In the genomic region with DNA sequence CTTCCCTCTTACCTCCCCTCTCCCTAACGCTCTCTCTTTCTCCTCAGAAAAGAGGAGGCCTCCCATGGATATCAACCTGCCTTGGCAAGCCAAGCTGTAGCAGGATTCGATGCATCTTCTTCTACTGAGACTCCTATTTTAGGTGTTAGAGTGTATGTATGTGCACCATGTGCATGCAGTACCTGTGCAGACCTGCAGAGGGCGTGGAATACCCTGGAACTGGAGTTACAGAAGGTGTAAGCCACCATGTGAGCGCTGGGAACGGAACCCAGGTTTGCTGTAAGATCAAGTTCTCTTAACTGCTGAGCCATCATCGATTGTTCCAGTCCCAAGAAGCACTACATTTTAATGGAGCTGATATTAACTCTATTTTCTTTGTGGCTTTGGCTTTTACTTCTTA, we compare ENCODE assay signal across 18 mouse cellular contexts.
DNase-seq lines count a peak whose midpoint lies in the region; ATAC-seq and TF ChIP-seq lines count a peak whose summit lies in the region.
"Had no signal": no experiment of that assay in that cellular context is flagged by ENCODE, and none has a peak within 500 bp of the region (broad histone marks: within the 10 kb centered on the region; RNA-seq: fewer than 3 reads in every experiment).

No protein-coding gene starts in this region.

- peak; percentile 18; the same call in 1 of the 2 replicates for TF ChIP-seq CTCF in kidney, postnatal 0 days (IDR thresholded peaks at IDR 0.05; ENCODE audit: low read depth)
- peak; percentile 45 for TF ChIP-seq CTCF in lung, postnatal 0 days (IDR thresholded peaks at IDR 0.05)
- peak; percentile 47 for TF ChIP-seq CTCF in stomach, postnatal 0 days (IDR thresholded peaks at IDR 0.05; ENCODE audit: low read depth)

- no peaks in the 10 kb centered on the region for H3K9me3 ChIP-seq in kidney, postnatal 0 days (replicated peaks; ENCODE audit: low read length)
- H3K9me3 ChIP-seq in lung, postnatal 0 days (ENCODE audit: low read length), result 0 out of 2 replicates have a peak, but pooled peaks cover 3% of the 10 kb centered on the region
- H3K9me3 ChIP-seq in stomach, postnatal 0 days (ENCODE audit: control insufficient read depth, low read length), result no peaks in the 10 kb centered on the region
- H3K9me3 ChIP-seq: forebrain, embryonic 12.5 days; hindbrain, embryonic 15.5 days; midbrain, embryonic 12.5 days had no signal

- H3K4me2 ChIP-seq in kidney, postnatal 0 days (ENCODE audit: low read length), result no peak overlapping the region
- H3K4me2 ChIP-seq in lung, postnatal 0 days (replicated peaks; ENCODE audit: low read depth, low read length), result no peak overlapping the region
- H3K4me2 ChIP-seq in stomach, postnatal 0 days (replicated peaks; ENCODE audit: low read depth), result no peak overlapping the region
- H3K4me2 ChIP-seq: embryonic facial prominence, embryonic 15.5 days; forebrain, embryonic 12.5 days; hindbrain, embryonic 15.5 days; midbrain, embryonic 12.5 days had no signal

- H3K27me3 ChIP-seq in kidney, postnatal 0 days (ENCODE audit: insufficient read depth, low read length), result no peaks in the 10 kb centered on the region
- H3K27me3 ChIP-seq in lung, postnatal 0 days (replicated peaks; ENCODE audit: insufficient read depth, low read length), result no peaks in the 10 kb centered on the region
- H3K27me3 ChIP-seq in stomach, postnatal 0 days (ENCODE audit: control insufficient read depth, insufficient read depth, low read length), result no peaks in the 10 kb centered on the region
- H3K27me3 ChIP-seq: embryonic facial prominence, embryonic 15.5 days; forebrain, embryonic 12.5 days; hindbrain, embryonic 15.5 days; midbrain, embryonic 12.5 days had no signal

- H3K4me3 ChIP-seq in kidney, postnatal 0 days (replicated peaks; ENCODE audit: low read depth, low read length), result no peak overlapping the region
- H3K4me3 ChIP-seq in lung, postnatal 0 days (ENCODE audit: low read depth, low read length), result no peak overlapping the region
- H3K4me3 ChIP-seq in stomach, postnatal 0 days (ENCODE audit: low read depth, low read length), result no peak overlapping the region
- H3K4me3 ChIP-seq: embryonic facial prominence, embryonic 15.5 days; forebrain, embryonic 12.5 days; hindbrain, embryonic 15.5 days; midbrain, embryonic 12.5 days had no signal

- no peak overlapping the region for H3K9ac ChIP-seq in kidney, postnatal 0 days (ENCODE audit: low read depth, low read length)
- H3K9ac ChIP-seq in lung, postnatal 0 days (replicated peaks; ENCODE audit: low read depth), result no peak overlapping the region
- no peak overlapping the region for H3K9ac ChIP-seq in stomach, postnatal 0 days (ENCODE audit: low read length)
- H3K9ac ChIP-seq: embryonic facial prominence, embryonic 15.5 days; forebrain, embryonic 12.5 days; hindbrain, embryonic 15.5 days; midbrain, embryonic 12.5 days had no signal

- no peaks in the 10 kb centered on the region for H3K4me1 ChIP-seq in kidney, postnatal 0 days (replicated peaks; ENCODE audit: insufficient read depth, low read length)
- H3K4me1 ChIP-seq in lung, postnatal 0 days (ENCODE audit: insufficient read depth, low read depth, low read length), result no peaks in the 10 kb centered on the region
- H3K4me1 ChIP-seq in stomach, postnatal 0 days (replicated peaks; ENCODE audit: control insufficient read depth, insufficient read depth), result no peaks in the 10 kb centered on the region
- H3K4me1 ChIP-seq: forebrain, embryonic 12.5 days; hindbrain, embryonic 15.5 days; midbrain, embryonic 12.5 days had no signal

- ATAC-seq in kidney, postnatal 0 days (replicated peaks; ENCODE audit: low FRiP score, low read depth), result no peak
- no peak for ATAC-seq in lung, postnatal 0 days
- ATAC-seq in stomach, postnatal 0 days (ENCODE audit: low FRiP score, low TSS enrichment), result no peak

- H3K36me3 ChIP-seq in kidney, postnatal 0 days (ENCODE audit: insufficient read depth, low read length), result no peaks in the 10 kb centered on the region
- no peaks in the 10 kb centered on the region for H3K36me3 ChIP-seq in lung, postnatal 0 days (ENCODE audit: insufficient read depth, low read length)
- H3K36me3 ChIP-seq in stomach, postnatal 0 days (ENCODE audit: control insufficient read depth, insufficient read depth, low read length), result no peaks in the 10 kb centered on the region
- H3K36me3 ChIP-seq: embryonic facial prominence, embryonic 15.5 days; forebrain, embryonic 12.5 days; hindbrain, embryonic 15.5 days; midbrain, embryonic 12.5 days had no signal

- TF ChIP-seq EP300 in lung, postnatal 0 days (IDR thresholded peaks at IDR 0.05), result no peak
- TF ChIP-seq EP300 in stomach, postnatal 0 days (optimal IDR thresholded peaks at IDR 0.05), result no peak

- WGBS in kidney, postnatal 0 days, result 81% methylated on average over 5 of the region's 6 CpGs
- 79% methylated on average over 5 of the region's 6 CpGs for WGBS in lung, postnatal 0 days
- WGBS in stomach, postnatal 0 days, result 87% methylated on average over 6 of the region's 6 CpGs

- DNase-seq in kidney, postnatal 0 days (ENCODE audit: low spot score), result no peak
- DNase-seq in kidney, postnatal 14 days, result no peak
- no peak for DNase-seq in lung, postnatal 0 days (ENCODE audit: low spot score)
- no peak for DNase-seq in lung, postnatal 14 days
- DNase-seq in R1 (ENCODE audit: low read depth, low spot score), result peak; percentile 62
- no peak for DNase-seq in stomach, postnatal 0 days (ENCODE audit: low spot score)
- DNase-seq in frontal cortex, postnatal 10 days (ENCODE audit: low spot score in 2 of 2), result no peak
- DNase-seq: adrenal gland, postnatal 10 days; cerebellum, adult 8-10 months; heart, postnatal 14 days; kidney, adult 9 months; lung, postnatal 4 days; right cerebral cortex, postnatal 14 days; thymus, adult 18-20 months had no signal

- no peak overlapping the region for H3K27ac ChIP-seq in kidney, postnatal 0 days
- H3K27ac ChIP-seq in lung, postnatal 0 days (ENCODE audit: low read length), result no peak overlapping the region
- H3K27ac ChIP-seq in stomach, postnatal 0 days (replicated peaks), result no peak overlapping the region
- H3K27ac ChIP-seq: embryonic facial prominence, embryonic 15.5 days; forebrain, embryonic 12.5 days; hindbrain, embryonic 15.5 days; midbrain, embryonic 12.5 days had no signal
